Comparison of ENCODE assay signal across 19 mouse cellular contexts in the genomic region with DNA sequence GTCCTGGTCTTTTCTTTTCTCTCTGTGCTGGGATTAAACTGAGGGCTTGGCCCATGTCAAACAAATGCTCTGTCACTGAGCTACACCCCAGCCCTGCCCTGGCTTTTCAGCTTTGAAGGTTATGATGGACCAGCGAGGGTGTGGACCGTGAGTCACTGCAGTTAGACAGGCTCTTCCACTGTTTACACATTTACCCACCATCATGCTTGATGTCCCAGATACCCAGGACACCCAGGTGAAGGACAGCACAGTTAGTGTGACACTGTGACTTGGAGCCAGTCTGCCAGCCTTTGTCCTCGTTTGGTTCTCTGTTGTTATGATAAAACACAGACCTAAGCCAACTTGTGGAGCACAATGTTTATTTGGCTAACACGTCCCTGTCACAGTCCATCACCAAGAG. TPM values are rescaled to one million over a fixed set of nuclear protein-coding genes. Genes with fewer than 3 reads are reported as not detected.
A peak's percentile ranks its signal among the peaks of the same experiment; 100 is the strongest.
DNase-seq lines count a peak whose midpoint lies in the region; ATAC-seq and TF ChIP-seq lines count a peak whose summit lies in the region.
"Had no signal": no experiment of that assay in that cellular context is flagged by ENCODE, and none has a peak within 500 bp of the region (broad histone marks: within the 10 kb centered on the region; RNA-seq: fewer than 3 reads in every experiment).

No protein-coding gene starts in this region.

- no peak overlapping the region for H3K9ac ChIP-seq in liver, adult 2 months (ENCODE audit: low read depth, low read length)
- no peak overlapping the region for H3K9ac ChIP-seq in hindbrain, embryonic 13.5 days
- H3K9ac ChIP-seq: forebrain, embryonic 13.5 days; hindbrain, embryonic 15.5 days; liver, embryonic 13.5 days had no signal

- no peak for TF ChIP-seq POLR2A in liver, adult 2 months (IDR thresholded peaks at IDR 0.05; ENCODE audit: extremely low read depth, insufficient read depth, low read length)

- DNase-seq in liver, adult 2 months (ENCODE audit: extremely low read depth, low read depth, low spot score), result peak; percentile 70
- DNase-seq in liver, result no peak
- peak; percentile 27 for DNase-seq in 3T3-L1 (ENCODE audit: low read depth, low spot score)
- DNase-seq in adrenal gland, adult 2 months, result peak; percentile 74
- DNase-seq in kidney, postnatal 25 days, result peak; percentile 30 to 73
- no peak for DNase-seq in embryo, embryonic 10.5 days (ENCODE audit: low spot score)
- DNase-seq: heart, adult 11 months; liver, embryonic 13.5 days; retina, postnatal 1 day; spleen, adult 18-20 months had no signal

- H3K36me3 ChIP-seq in liver, adult 2 months (ENCODE audit: control insufficient read depth, insufficient read depth, low read length), result no peaks in the 10 kb centered on the region
- no peaks in the 10 kb centered on the region for H3K36me3 ChIP-seq in hindbrain, embryonic 13.5 days
- H3K36me3 ChIP-seq: hindbrain, embryonic 15.5 days; liver, embryonic 13.5 days had no signal

- no peak for ATAC-seq in hindbrain, embryonic 13.5 days (ENCODE audit: low FRiP score)
- ATAC-seq: forebrain, embryonic 13.5 days had no signal

- no peak overlapping the region for H3K4me2 ChIP-seq in hindbrain, embryonic 13.5 days
- H3K4me2 ChIP-seq: forebrain, embryonic 13.5 days; hindbrain, embryonic 15.5 days; liver, embryonic 13.5 days had no signal

- 0 out of 2 replicates have a peak, but pooled peaks cover 2% of the 10 kb centered on the region for H3K4me1 ChIP-seq in liver, adult 2 months (ENCODE audit: control insufficient read depth, insufficient read depth, low read length)
- peaks cover 16% of the 10 kb centered on the region for H3K4me1 ChIP-seq in hindbrain, embryonic 13.5 days (replicated peaks)

- no peak overlapping the region for H3K4me3 ChIP-seq in liver, adult 2 months (ENCODE audit: insufficient read depth, low read depth, low read length)
- H3K4me3 ChIP-seq in hindbrain, embryonic 13.5 days, result no peak overlapping the region
- H3K4me3 ChIP-seq: forebrain, embryonic 13.5 days; hindbrain, embryonic 15.5 days; layer of hippocampus, adult 2 months; liver, embryonic 13.5 days had no signal

- 21% methylated on average over 4 of the region's 4 CpGs for WGBS in liver, adult 2 months
- 61% methylated on average over 4 of the region's 4 CpGs for WGBS in hindbrain, embryonic 13.5 days

- TF ChIP-seq CTCF in liver, adult 2 months (IDR thresholded peaks at IDR 0.05; ENCODE audit: low read depth, low read length), result no peak

- no peaks in the 10 kb centered on the region for H3K79me2 ChIP-seq in liver, adult 2 months (ENCODE audit: control insufficient read depth, insufficient read depth, low read length)

- H3K9me3 ChIP-seq in hindbrain, embryonic 13.5 days, result no peaks in the 10 kb centered on the region
- H3K9me3 ChIP-seq: forebrain, embryonic 13.5 days; hindbrain, embryonic 15.5 days; liver, embryonic 13.5 days had no signal

- no peaks in the 10 kb centered on the region for H3K27me3 ChIP-seq in liver, adult 2 months (ENCODE audit: control insufficient read depth, insufficient read depth, low read length)
- peaks cover 9% of the 10 kb centered on the region for H3K27me3 ChIP-seq in hindbrain, embryonic 13.5 days
- H3K27me3 ChIP-seq: forebrain, embryonic 13.5 days; hindbrain, embryonic 15.5 days; liver, embryonic 13.5 days had no signal

- H3K27ac ChIP-seq in liver, adult 2 months (replicated peaks; ENCODE audit: insufficient read depth, low read depth, low read length), result no peak overlapping the region
- H3K27ac ChIP-seq in hindbrain, embryonic 13.5 days, result no peak overlapping the region
- H3K27ac ChIP-seq: forebrain, embryonic 13.5 days; hindbrain, embryonic 15.5 days; layer of hippocampus, adult 2 months; liver, embryonic 13.5 days had no signal

RNA-seq across cellular contexts. Expression of a gene that starts 34.9 kb away (rescaled TPM):
- total RNA-seq in liver, adult 2 months (2014; rRNA removed), result 0.09 TPM in 1 of 2 replicates, not detected in the other
- 0.11 and 0.12 TPM in 2 replicates for polyA plus RNA-seq in liver, adult 2 months (2012; rRNA removed)
- not detected for total RNA-seq in adrenal gland, adult 2 months (2021)
- not detected in 2 replicates for polyA plus RNA-seq in adrenal gland, adult 2 months (2012; rRNA removed)
- polyA plus RNA-seq in hindbrain, embryonic 13.5 days (2015; fragmentation: Nextera tagmentation; extraction: Ambion mirVana), result not detected in 2 replicates
- total RNA-seq: gastrocnemius, adult 18-20 months; layer of hippocampus, adult 2 months; left cerebral cortex, adult 8-10 months had no signal
- polyA plus RNA-seq: embryonic facial prominence, embryonic 14.5 days; forebrain, embryonic 13.5 days; heart, embryonic 16.5 days; hindbrain, embryonic 15.5 days; liver, embryonic 13.5 days; neural tube, embryonic 14.5 days had no signal

Comparison
In these comparisons a context has a peak if more than half of its experiments do, and no peak if none do; other contexts are left out.
1. DNase-seq: peak in liver, adult 2 months (single experiment), 3T3-L1 (single experiment), adrenal gland, adult 2 months (single experiment) and kidney, postnatal 25 days (2 of 2); none in liver (single experiment) and embryo, embryonic 10.5 days (single experiment).